Mouse (Mus musculus) gastrocnemius, postnatal 14 days (tissue): Measurements from ENCODE around the gene Slc35f3. TPM values are rescaled to one million over a fixed set of nuclear protein-coding genes. Genes with fewer than 3 reads are reported as not detected.

Source experiments
- DNase-seq: peaks from one replicate; pipeline ENCODE4 v3.0.0; 2021; ENCODE audit warnings: mixed read lengths
- intact Hi-C: fragments of 180-260 bp; cut with DNase I; formaldehyde crosslinking; loops from one replicate; pipeline ENCODE4 v1.15.1; 2025; ENCODE audit warnings: low total_unique reads
- long read RNA-seq, 2 experiments: library from polyadenylated mRNA; stranded (forward); transcript quantifications; one replicate each; pipeline ENCODE4 v2.0.0; 2021
- total RNA-seq, 2 experiments: library from RNA; stranded (reverse); gene quantifications; 2 replicates each; pipeline ENCODE4 v1.2.3; 2021

The Slc35f3 gene
- total RNA-seq: under 1 TPM; 0.13 to 0.14 TPM
- long read RNA-seq, experiment 1: 0 reads
- long read RNA-seq, experiment 2: 0 reads

- intact Hi-C loops: no loop called here
- peak; percentile 9 for DNase-seq
These were observed at the start of gene Slc35f3 for GRCm38 (mm10) chr8:126298296-126299093. TSS of gene Slc35f3 (plus strand) at chr8:126298558.

GRCm38 (mm10) chr8:126250486-126250885 is 47.9 kb upstream of the Slc35f3 start:
- intact Hi-C loops: no loop called here
- DNase-seq: no peak

GRCm38 (mm10) chr8:126256585-126257391 is 41.6 kb upstream of the Slc35f3 start:
- no peak for DNase-seq
- intact Hi-C loops: no loop called here

- DNase-seq: no peak
- intact Hi-C loops: no loop called here
These were observed 41.0 kb upstream of the Slc35f3 start for GRCm38 (mm10) chr8:126257392-126257681.

GRCm38 (mm10) chr8:126258175-126258781 is 40.1 kb upstream of the Slc35f3 start:
- DNase-seq: peak; percentile 77
- intact Hi-C loops: no loop called here

GRCm38 (mm10) chr8:126265186-126265585 is 33.2 kb upstream of the Slc35f3 start:
- no peak for DNase-seq
- intact Hi-C loops: loop anchor here (10.0 kb wide), 1 partner anchor 120 kb away; no protein-coding TSS in a partner anchor

GRCm38 (mm10) chr8:126267118-126267517 is 31.2 kb upstream of the Slc35f3 start:
- DNase-seq: no peak
- intact Hi-C loops: loop anchor here (10.0 kb wide), 1 partner anchor 118 kb away; no protein-coding TSS in a partner anchor

GRCm38 (mm10) chr8:126269733-126270132 is 28.6 kb upstream of the Slc35f3 start:
- DNase-seq: no peak
- intact Hi-C loops: loop anchor here (10.0 kb wide), 1 partner anchor 115 kb away; no protein-coding TSS in a partner anchor

GRCm38 (mm10) chr8:126272445-126272844 is 25.9 kb upstream of the Slc35f3 start:
- intact Hi-C loops: no loop called here
- DNase-seq: no peak

- intact Hi-C loops: no loop called here
- DNase-seq: no peak
These were observed 25.3 kb upstream of the Slc35f3 start for GRCm38 (mm10) chr8:126273066-126273465.

- intact Hi-C loops: no loop called here
- no peak for DNase-seq
These were observed 23.4 kb upstream of the Slc35f3 start for GRCm38 (mm10) chr8:126274866-126275360.

- no peak for DNase-seq
- intact Hi-C loops: no loop called here
These were observed 22.5 kb upstream of the Slc35f3 start for GRCm38 (mm10) chr8:126275886-126276285.

GRCm38 (mm10) chr8:126291951-126292350 is 6.4 kb upstream of the Slc35f3 start:
- intact Hi-C loops: no loop called here
- DNase-seq: no peak

- DNase-seq: no peak
- intact Hi-C loops: no loop called here
These were observed 993 bp upstream of the Slc35f3 start for GRCm38 (mm10) chr8:126297284-126297845.

GRCm38 (mm10) chr8:126299333-126299732 is 975 bp downstream of the Slc35f3 start:
- intact Hi-C loops: no loop called here
- DNase-seq: no peak

- intact Hi-C loops: no loop called here
- no peak for DNase-seq
These were observed 2.0 kb downstream of the Slc35f3 start for GRCm38 (mm10) chr8:126300350-126300749.

GRCm38 (mm10) chr8:126301580-126301979 is 3.2 kb downstream of the Slc35f3 start:
- no peak for DNase-seq
- intact Hi-C loops: no loop called here

GRCm38 (mm10) chr8:126307164-126307563 is 8.8 kb downstream of the Slc35f3 start:
- intact Hi-C loops: no loop called here
- DNase-seq: no peak

GRCm38 (mm10) chr8:126309015-126309414 is 10.7 kb downstream of the Slc35f3 start:
- intact Hi-C loops: no loop called here
- peak; percentile 19 for DNase-seq

- no peak for DNase-seq
- intact Hi-C loops: no loop called here
These were observed 26.6 kb downstream of the Slc35f3 start for GRCm38 (mm10) chr8:126324931-126325330.
